Mouse (Mus musculus) forebrain, embryonic 13.5 days (tissue): ENCODE results near the gene Sema3b. TPM values are rescaled to one million over a fixed set of nuclear protein-coding genes. Genes with fewer than 3 reads are reported as not detected.
A peak's percentile ranks its signal among the peaks of the same experiment; 100 is the strongest.

Source experiments
- ATAC-seq: fragments of 200-750 bp; cut with Nextera tagmentation; 2 replicates; pipeline ENCODE4 v1.8.0; 2017
- H3K27ac ChIP-seq: fragments of 300-500 bp; sonication (generic); 2 replicates; pipeline ENCODE4 v1.5.1; 2015; ENCODE audit warnings: inconsistent platforms, mild to moderate bottlenecking, moderate library complexity
- H3K27me3 ChIP-seq: fragments of 300-500 bp; sonication (generic); 2 replicates; pipeline ENCODE4 v1.6.1; 2015; ENCODE audit warnings: mild to moderate bottlenecking, inconsistent platforms
- H3K36me3 ChIP-seq: fragments of 300-500 bp; sonication (generic); 2 replicates; pipeline ENCODE4 v1.6.1; 2015; ENCODE audit warnings: mild to moderate bottlenecking, inconsistent platforms; ENCODE audit not compliant: poor library complexity, severe bottlenecking
- H3K4me1 ChIP-seq: fragments of 300-500 bp; sonication (generic); 2 replicates; pipeline ENCODE4 v1.6.1; 2015; ENCODE audit warnings: inconsistent platforms
- H3K4me2 ChIP-seq: fragments of 300-500 bp; sonication (generic); 2 replicates; pipeline ENCODE4 v1.6.1; 2015; ENCODE audit warnings: inconsistent platforms, mild to moderate bottlenecking, moderate library complexity
- H3K4me3 ChIP-seq: fragments of 300-500 bp; sonication (generic); 2 replicates; pipeline ENCODE4 v1.5.1; 2015; ENCODE audit warnings: mild to moderate bottlenecking, inconsistent platforms
- H3K9ac ChIP-seq: fragments of 300-500 bp; sonication (generic); 2 replicates; pipeline ENCODE4 v1.6.1; 2015; ENCODE audit warnings: mild to moderate bottlenecking, inconsistent platforms
- H3K9me3 ChIP-seq: fragments of 300-500 bp; sonication (generic); replicated peaks from 2 replicates; pipeline ENCODE4 v1.6.1; 2016; ENCODE audit warnings: inconsistent platforms
- WGBS: fragments of 180-500 bp; shearing (Covaris S2); methylation state at CpG from one replicate; pipeline ENCODE4 v1.1.7; 2015; 5-methylcytosine and 5-hydroxymethylcytosine counted together
- polyA plus RNA-seq: library from polyadenylated mRNA; unstranded; fragments of >200 nt; fragmentation: Nextera tagmentation; extraction: Ambion mirVana; gene quantifications from 2 replicates; pipeline ENCODE4 v1.2.1, GENCODE M21; 2015

Gene Sema3b
- polyA plus RNA-seq, 1 experiment from 2014 or later: 1.8 TPM

DNA sequence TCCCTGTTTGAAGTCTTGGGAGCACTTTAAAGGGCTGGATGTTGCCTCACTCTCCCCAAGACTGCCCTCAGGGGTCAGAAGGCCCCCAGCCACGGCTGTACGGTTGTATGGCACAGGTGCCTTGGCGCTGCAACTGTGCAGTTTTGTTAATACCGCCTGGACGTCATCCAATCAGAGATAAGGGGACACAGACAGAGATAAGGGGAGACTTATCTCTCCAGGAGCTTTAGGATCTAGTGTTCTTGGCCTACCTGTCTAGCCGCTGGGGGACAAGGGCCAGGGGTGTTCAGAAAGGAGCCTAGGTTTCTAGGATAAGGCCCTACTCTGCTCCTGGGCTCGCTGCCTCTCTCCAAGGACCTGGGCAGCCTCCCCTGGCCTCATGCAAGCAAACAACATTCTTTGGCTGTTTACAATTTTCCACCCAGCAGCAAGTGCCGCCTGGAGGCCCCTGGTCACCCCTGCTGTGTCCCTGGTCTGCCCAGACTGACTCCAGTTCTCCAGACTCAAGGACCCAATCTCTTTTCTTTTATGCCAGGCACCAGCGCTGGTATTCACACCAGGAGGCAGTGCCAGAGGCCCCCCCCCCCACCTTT, 1.3 kb downstream of the Sema3b start:
- Histone ChIP-seq H3K4me2 (no peak overlapping the region), H3K9me3 (no peaks in the 10 kb centered on the region), H3K27ac (no peak overlapping the region), H3K4me3 (no peak overlapping the region), H3K9ac (0 out of 2 replicates have a peak overlapping the region, but pooled peaks have one; percentile 10), H3K36me3 (no peaks in the 10 kb centered on the region), H3K4me1 (peaks cover 69% of the 10 kb centered on the region), H3K27me3 (no peaks in the 10 kb centered on the region)
- 57% methylated on average over 9 of the region's 9 CpGs for WGBS
- ATAC-seq: no peak

DNA sequence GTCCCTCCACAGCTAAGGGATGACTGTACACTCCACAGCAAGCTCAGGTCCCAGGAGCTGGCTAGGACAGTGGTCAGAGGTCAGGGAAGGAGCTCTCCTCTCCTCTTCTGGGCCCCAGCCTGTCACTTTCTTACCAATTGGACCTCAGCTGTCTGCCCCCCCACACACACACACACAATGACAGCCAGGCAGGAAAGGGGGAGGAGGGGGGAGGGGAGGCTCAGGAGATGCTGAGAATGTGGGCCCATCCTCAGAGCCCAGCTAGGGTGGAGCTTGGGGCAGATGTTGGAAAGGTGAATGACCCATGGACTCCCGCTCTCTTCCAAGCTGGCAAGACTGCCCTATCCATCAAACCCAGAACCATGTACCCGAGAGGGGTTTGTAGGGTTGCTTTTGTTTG, 2.0 kb downstream of the Sema3b start:
- Histone ChIP-seq H3K9ac (peak overlapping the region; percentile 10; the same call in 1 of the 2 replicates), H3K4me3 (no peak overlapping the region), H3K4me2 (no peak overlapping the region), H3K4me1 (peaks cover 72% of the 10 kb centered on the region), H3K36me3 (no peaks in the 10 kb centered on the region), H3K9me3 (no peaks in the 10 kb centered on the region), H3K27me3 (no peaks in the 10 kb centered on the region), H3K27ac (no peak overlapping the region)
- 59% methylated on average over 2 of the region's 2 CpGs for WGBS
- ATAC-seq: no peak

DNA sequence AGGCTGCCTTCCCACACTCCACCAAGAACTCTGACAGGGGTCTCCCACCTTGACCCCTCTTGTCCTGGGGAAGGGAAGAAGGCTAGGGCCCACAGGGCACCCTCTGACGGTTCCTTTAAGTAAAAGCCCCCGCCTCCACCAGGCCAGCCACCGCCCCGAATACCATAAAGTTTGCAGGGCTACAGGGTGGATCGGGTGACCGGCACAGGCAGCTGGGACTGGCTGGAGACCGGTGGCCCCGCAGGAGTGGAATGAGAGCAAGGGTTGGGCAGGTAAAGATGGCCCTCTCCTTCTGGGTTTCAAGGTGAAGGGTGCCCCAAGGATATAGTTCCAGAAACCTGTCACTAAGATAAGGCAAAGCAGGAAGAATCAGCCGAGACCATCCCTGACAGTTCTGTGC, 2.4 kb downstream of the Sema3b start:
- Histone ChIP-seq H3K27me3 (no peaks in the 10 kb centered on the region), H3K4me1 (peaks cover 68% of the 10 kb centered on the region), H3K9me3 (no peaks in the 10 kb centered on the region), H3K27ac (no peak overlapping the region), H3K9ac (peak overlapping the region; percentile 10; the same call in 1 of the 2 replicates), H3K36me3 (no peaks in the 10 kb centered on the region), H3K4me3 (no peak overlapping the region), H3K4me2 (no peak overlapping the region)
- no peak for ATAC-seq
- 26% methylated on average over 9 of the region's 9 CpGs for whole genome bisulfite sequencing

DNA sequence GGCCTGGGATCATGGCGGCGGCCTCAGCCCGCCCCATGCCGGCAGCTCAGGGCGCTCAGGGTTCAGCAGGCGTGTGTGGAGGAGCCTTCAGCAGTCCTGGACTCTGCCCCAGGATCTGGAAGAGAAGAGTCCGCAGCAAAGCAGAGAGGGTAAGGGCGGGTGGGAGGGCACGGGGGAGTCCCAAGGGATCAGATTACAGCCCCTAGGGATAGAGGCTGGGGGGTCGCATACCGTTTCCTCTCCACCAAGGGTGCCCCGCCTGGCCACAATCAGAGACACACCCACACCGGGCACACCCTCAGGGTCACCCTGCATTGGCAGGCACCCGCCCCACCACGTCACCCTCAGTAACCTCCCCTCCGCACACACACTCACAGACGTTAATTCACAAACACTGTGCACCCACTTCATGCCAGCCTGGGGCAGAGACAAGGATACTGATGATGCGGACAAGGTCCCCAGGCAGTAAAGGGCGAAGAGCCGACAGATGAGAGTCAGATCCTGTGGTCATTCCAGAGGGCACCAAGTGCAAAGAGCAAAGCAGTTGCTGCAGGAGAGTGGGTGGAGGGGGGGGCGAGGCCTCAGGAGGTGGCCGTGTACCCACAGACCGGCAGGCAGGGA, 3.9 kb downstream of the Sema3b start:
- 43% methylated on average over 23 of the region's 23 CpGs for WGBS
- H3K4me1 ChIP-seq: peaks cover 63% of the 10 kb centered on the region
- H3K27ac ChIP-seq: no peak overlapping the region
- H3K36me3 ChIP-seq: no peaks in the 10 kb centered on the region
- ATAC-seq: no peak
- peak overlapping the region; percentile 37; the same call in 1 of the 2 replicates for H3K9ac ChIP-seq
- H3K4me2 ChIP-seq: 0 out of 2 replicates have a peak overlapping the region, but pooled peaks have one; percentile 10
- no peaks in the 10 kb centered on the region for H3K9me3 ChIP-seq
- no peaks in the 10 kb centered on the region for H3K27me3 ChIP-seq
- no peak overlapping the region for H3K4me3 ChIP-seq

DNA sequence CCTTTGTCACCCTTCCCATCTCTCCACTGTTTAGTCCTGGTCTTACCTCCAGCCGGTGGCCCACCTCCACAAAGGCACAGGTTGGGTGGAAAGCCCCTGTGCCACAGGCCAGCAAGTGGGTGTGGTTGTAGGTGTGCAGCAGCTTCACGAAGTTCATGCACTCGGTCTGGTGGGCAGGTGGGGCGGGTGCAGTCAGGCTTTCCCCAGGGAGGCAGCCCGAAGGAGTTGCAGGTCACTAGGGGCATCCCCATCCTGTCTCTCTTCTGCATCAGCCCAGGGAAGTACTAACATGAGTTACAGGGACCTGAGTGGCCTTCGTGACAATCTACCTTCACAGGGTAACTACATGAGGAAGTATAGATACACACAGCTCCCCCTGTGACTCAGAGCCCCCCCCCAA, 5.8 kb downstream of the Sema3b start:
- no peak for ATAC-seq
- Histone ChIP-seq H3K9me3 (no peaks in the 10 kb centered on the region), H3K27ac (no peak overlapping the region), H3K27me3 (no peaks in the 10 kb centered on the region), H3K4me2 (no peak overlapping the region), H3K36me3 (no peaks in the 10 kb centered on the region), H3K4me1 (peaks cover 49% of the 10 kb centered on the region), H3K9ac (no peak overlapping the region), H3K4me3 (no peak overlapping the region)
- 87% methylated on average over 6 of the region's 6 CpGs for WGBS

DNA sequence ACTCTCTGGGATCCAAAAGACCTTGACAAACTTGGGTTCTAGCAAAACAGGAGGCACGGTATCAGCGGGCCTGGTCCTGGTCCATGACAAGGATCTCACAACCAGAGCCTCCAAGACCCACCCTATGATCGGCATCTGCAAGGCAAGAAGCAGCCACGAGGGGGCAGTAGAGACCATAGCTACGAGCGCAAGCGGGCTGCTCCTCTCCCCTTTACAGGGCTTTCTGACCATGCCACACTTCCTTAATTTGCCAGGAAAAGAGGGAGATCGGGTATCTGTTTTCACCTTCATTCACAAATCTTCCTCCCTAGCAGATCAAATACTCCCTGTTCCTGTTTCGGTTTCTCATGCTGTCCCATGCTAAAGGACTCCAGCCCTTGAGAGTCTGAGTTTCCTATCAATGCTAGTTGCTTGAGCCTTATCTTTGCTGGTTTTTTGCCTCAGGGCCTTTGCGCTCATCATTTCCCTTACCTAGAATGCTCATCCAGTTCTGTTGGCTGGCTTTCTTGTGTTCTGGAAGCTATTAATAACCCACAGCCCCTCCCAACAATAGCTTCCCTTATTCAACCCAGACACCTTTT, 6.9 kb downstream of the Sema3b start:
- H3K9me3 ChIP-seq: no peaks in the 10 kb centered on the region
- 13% methylated on average over 10 of the region's 10 CpGs for WGBS
- H3K4me1 ChIP-seq: peaks cover 38% of the 10 kb centered on the region
- H3K9ac ChIP-seq: no peak overlapping the region; the same call in 1 of the 2 replicates
- H3K4me2 ChIP-seq: no peak overlapping the region
- H3K27me3 ChIP-seq: no peaks in the 10 kb centered on the region
- no peak overlapping the region for H3K27ac ChIP-seq
- no peak overlapping the region for H3K4me3 ChIP-seq
- peak; percentile 72 for ATAC-seq
- H3K36me3 ChIP-seq: no peaks in the 10 kb centered on the region

DNA sequence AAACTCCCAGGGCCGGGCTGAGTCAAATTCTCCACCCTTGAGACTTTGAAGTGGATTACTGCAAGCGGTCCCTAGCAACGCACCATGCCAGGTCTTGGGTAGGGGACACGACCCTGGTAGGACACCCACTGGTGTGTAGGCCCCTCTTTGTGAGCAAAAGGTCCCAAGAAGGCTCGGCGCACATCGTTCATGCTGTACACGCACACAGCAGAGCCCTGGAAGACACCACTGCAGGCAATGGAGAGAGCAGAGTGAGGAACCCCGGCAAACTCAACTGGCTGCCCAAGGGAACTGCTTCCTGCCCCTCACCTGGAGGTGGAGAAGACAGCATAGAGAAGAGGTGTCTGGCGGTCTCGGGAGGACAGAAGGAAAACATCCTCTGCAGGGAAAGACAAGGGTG, 7.8 kb downstream of the Sema3b start:
- Histone ChIP-seq H3K27me3 (no peaks in the 10 kb centered on the region), H3K27ac (no peak overlapping the region), H3K36me3 (no peaks in the 10 kb centered on the region), H3K4me3 (no peak overlapping the region), H3K4me1 (peaks cover 29% of the 10 kb centered on the region), H3K9me3 (no peaks in the 10 kb centered on the region), H3K4me2 (no peak overlapping the region), H3K9ac (no peak overlapping the region)
- 87% methylated on average over 11 of the region's 11 CpGs for WGBS
- ATAC-seq: no peak

DNA sequence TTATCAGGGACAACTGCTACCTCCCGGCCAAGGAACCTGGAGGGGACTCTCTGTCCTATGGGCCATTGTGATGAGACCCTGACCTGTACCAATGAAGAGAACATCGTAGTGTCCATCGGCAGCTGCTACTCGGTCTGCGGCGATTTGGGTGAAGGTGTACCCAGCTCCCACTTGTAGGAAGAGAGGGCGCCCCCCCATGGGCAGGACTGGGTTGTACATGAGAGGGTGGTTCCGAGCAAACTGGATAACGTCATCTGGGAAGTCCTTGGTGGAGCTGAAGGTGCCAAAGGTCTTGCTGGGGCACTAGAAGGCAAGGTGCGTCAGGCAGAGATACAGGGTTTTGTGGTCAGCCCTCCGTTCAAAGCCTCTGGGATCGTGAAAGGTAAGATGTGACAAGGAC, 8.3 kb downstream of the Sema3b start:
- no peaks in the 10 kb centered on the region for H3K27me3 ChIP-seq
- no peaks in the 10 kb centered on the region for H3K36me3 ChIP-seq
- H3K9ac ChIP-seq: no peak overlapping the region
- 79% methylated on average over 12 of the region's 12 CpGs for WGBS
- H3K4me2 ChIP-seq: no peak overlapping the region
- no peaks in the 10 kb centered on the region for H3K9me3 ChIP-seq
- ATAC-seq: no peak
- H3K27ac ChIP-seq: no peak overlapping the region
- no peak overlapping the region for H3K4me3 ChIP-seq
- peaks cover 23% of the 10 kb centered on the region for H3K4me1 ChIP-seq

DNA sequence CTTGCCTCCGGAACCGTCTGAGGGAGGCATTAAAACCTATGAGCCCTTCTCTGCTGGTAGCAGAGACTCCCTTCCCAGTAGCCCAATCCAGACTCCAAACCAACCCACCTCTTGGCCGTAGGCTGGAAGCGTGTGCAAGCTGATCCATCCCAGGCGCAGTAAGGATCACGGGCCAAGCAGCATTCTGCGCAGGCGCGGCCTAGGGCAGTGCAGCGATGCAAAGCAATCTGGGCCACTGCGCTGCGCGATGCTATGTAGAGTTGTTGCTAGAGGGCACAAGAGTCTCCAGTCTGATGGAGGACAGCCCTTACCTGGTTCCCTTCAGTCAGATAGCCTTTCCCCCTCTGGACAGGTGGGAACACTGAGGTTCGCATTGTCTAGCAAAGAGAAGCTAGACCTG, 9.2 kb downstream of the Sema3b start:
- Histone ChIP-seq H3K4me3 (no peak overlapping the region), H3K27me3 (no peaks in the 10 kb centered on the region), H3K4me2 (no peak overlapping the region), H3K36me3 (no peaks in the 10 kb centered on the region), H3K27ac (no peak overlapping the region), H3K4me1 (peaks cover 17% of the 10 kb centered on the region), H3K9ac (no peak overlapping the region), H3K9me3 (no peaks in the 10 kb centered on the region)
- WGBS: 81% methylated on average over 14 of the region's 14 CpGs
- no peak for ATAC-seq

DNA sequence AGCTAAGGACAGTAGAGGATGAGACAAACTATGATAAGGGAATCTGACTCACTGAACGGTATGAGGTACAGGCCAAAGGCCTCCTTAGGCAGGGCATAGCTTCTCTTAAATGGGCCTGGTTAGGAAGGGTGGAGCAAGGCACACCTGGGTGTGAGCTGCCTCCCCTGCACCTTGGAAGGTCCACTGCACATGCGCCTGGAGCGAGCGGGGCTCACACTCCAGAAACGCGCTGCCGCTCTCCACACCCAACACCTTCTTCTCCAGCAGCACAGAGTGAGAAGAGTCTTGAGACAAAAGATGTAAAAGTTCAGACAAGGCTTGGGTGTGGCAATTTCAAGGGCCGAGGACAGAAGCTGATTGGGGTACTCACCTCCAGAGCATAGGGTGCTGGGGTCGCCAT, 9.6 kb downstream of the Sema3b start:
- H3K27me3 ChIP-seq: no peaks in the 10 kb centered on the region
- H3K36me3 ChIP-seq: no peaks in the 10 kb centered on the region
- no peak for ATAC-seq
- no peak overlapping the region for H3K9ac ChIP-seq
- peaks cover 13% of the 10 kb centered on the region for H3K4me1 ChIP-seq
- no peak overlapping the region for H3K4me2 ChIP-seq
- no peak overlapping the region for H3K27ac ChIP-seq
- 92% methylated on average over 9 of the region's 9 CpGs for WGBS
- H3K9me3 ChIP-seq: no peaks in the 10 kb centered on the region
- H3K4me3 ChIP-seq: no peak overlapping the region

DNA sequence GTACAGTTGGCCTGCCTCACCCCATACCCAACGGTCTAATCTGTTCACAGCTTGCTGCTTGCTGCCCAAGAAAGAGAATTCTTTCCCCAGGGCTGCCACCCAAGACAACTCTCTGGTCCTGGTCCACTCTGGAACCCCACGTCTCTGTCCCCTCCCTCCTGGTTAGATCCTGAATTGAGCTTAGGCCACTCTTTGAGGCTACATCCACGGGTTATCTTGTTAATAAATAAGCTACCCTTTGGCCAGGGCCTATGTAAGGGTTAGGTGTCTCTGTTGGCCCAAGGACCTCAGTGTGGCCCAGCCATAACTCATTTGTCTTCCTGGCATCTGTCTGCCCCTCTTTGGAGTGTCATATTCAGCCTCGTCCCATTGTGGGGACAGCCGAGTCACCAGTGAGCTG, 10.6 kb downstream of the Sema3b start:
- Histone ChIP-seq H3K9me3 (no peaks in the 10 kb centered on the region), H3K4me3 (no peak overlapping the region), H3K27me3 (no peaks in the 10 kb centered on the region), H3K4me2 (no peak overlapping the region), H3K4me1 (peaks cover 7% of the 10 kb centered on the region), H3K27ac (no peak overlapping the region), H3K9ac (no peak overlapping the region), H3K36me3 (peaks cover 10% of the 10 kb centered on the region)
- ATAC-seq: no peak
- 82% methylated on average over 5 of the region's 5 CpGs for WGBS

DNA sequence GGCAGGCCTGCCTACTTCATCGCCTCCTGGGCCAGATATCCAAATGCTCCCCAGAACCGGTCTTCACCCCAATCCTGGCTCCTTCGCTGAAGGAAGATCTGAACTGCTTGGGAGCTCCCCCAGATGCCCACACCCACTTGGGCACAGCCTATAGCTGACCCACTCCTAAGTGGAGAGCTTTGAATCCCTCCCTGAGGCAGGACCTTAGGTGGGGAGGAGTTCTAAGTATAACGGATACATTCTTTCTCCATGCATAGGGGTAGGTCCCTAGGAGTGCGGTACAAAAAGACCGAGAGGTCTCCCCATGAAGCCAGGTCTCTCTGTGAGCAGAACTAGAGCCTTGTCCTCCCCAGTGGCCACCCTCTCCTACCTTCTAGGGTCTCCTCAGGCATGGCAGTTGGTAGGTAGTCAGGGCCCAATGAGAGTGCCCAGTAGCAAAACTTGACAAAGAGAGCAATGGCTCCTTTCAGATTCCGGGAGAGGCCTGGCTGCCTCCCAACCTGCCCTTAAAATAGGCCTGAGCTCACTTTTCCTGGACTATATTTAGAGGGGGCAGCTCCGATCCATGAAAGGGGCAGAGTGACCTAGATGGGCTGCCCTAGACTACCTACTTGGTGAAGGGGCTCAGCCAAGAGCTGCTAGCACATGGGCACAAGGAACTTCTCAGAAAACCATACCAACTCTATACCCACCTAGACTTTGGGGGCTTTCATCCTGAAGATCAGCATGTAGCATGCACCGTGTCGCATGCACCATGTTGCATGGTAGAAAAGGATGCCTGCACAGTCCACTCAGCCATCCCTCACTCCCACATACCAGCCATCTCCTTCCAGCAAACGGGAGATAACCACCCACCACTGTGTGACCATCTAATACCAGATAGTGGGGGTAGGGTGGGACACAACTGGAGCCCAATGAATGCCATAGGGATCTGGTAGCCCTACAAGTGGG, 12.1 kb downstream of the Sema3b start:
- H3K9me3 ChIP-seq: no peaks in the 10 kb centered on the region
- 93% methylated on average over 11 of the region's 11 CpGs for WGBS
- H3K4me3 ChIP-seq: no peak overlapping the region
- H3K36me3 ChIP-seq: peaks cover 25% of the 10 kb centered on the region
- H3K27ac ChIP-seq: no peak overlapping the region
- H3K27me3 ChIP-seq: no peaks in the 10 kb centered on the region
- no peak overlapping the region for H3K4me2 ChIP-seq
- no peak overlapping the region for H3K9ac ChIP-seq
- no peak for ATAC-seq
- no peaks in the 10 kb centered on the region for H3K4me1 ChIP-seq
